Mouse (Mus musculus) brain, adult 10 weeks (tissue): ENCODE data around the gene Phf5a. TPM values are rescaled to one million over a fixed set of nuclear protein-coding genes. Genes with fewer than 3 reads are reported as not detected.

Source experiments
- polyA plus RNA-seq: library from polyadenylated mRNA; stranded (reverse); fragments of 350-450 nt; fragmentation: Illumina TruSeq; extraction: RNeasy Lipid Tissue Mini Kit (QIAGEN cat#74804); gene quantifications from one replicate; pipeline ENCODE4 v1.2.3, GENCODE M21; 2015; ENCODE audit warnings: low read depth, low replicate concordance

Gene Phf5a
- 53.3 TPM for polyA plus RNA-seq

DNA sequence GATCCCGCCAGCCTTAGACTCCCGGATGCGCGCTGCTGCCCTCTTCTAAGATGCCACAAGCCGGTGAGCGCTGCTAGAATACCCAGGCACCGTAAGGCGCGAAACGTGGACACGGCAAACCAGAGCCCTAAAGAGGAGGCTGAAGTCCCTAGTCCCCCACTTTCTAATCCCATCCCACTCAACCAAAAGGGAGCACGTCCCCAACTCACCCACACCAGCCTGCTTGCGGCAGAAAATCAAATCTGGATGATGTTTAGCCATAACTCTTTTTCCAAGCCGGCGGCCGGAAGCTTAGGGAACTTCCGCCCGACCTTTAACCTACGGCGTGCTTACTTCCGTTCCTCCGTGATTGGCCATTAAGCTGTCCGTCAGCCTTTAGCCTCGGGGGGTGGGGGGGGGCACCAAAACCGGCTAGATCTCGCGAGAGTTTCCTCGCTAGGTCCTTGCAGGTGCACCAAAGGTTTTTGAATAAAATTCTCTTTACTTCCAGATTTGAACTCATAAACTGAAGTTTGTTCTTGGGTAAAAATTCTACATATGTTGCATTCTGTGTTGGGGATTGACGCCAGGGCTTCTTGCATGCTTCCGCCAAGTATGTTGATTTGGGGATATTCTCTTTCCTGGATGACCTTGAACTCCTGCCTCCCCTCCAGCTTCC, at the start of gene Phf5a:
Gene Phf5a, minus strand, starts transcription at position 308 of the 658 bp plus-strand sequence.

DNA sequence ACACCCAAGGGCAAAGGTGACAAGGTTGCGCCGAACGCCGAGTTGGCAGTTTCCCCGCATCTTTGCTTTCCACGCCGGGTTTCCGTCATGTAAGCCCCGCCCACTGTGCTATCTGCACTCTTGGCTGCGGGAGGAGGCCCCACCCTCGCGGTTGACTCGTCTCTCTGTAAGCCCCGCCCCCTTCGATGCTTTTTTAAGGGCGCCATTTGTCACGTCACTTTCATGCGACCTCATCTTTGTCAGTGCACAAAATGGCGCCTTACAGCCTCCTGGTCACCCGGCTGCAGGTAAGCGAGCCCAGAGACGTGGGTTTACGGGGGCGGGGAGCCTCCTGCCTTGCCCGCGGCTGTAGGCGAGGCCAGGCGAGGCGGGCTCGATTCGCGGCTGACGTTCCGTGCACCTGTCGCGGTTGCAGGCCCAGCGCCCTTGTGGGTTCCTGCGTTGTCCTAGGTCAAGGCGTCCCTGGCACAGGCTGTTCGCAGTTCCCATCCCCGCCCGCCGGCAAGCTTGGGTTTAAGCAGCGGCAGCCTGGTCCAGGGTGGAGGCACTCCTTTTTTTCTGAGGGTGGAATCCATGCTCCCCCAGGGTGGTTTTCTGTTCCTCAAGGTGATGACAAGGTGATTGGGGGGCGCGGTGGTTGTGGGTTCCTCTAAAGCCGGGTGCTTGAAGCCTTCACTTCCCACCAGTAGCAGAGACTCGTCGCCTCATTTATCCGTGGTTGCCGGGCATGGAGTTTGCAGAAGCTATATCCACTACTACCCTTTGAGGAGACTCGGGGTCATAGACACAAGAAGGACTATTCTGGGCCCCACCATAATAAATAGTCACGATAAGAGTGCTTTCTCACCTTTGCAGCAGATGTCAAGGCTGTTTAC, 788 bp upstream of the Phf5a start, which contains the start of gene Aco2:
Gene Aco2, plus strand, starts transcription at position 48 of the 875 bp plus-strand sequence.

DNA sequence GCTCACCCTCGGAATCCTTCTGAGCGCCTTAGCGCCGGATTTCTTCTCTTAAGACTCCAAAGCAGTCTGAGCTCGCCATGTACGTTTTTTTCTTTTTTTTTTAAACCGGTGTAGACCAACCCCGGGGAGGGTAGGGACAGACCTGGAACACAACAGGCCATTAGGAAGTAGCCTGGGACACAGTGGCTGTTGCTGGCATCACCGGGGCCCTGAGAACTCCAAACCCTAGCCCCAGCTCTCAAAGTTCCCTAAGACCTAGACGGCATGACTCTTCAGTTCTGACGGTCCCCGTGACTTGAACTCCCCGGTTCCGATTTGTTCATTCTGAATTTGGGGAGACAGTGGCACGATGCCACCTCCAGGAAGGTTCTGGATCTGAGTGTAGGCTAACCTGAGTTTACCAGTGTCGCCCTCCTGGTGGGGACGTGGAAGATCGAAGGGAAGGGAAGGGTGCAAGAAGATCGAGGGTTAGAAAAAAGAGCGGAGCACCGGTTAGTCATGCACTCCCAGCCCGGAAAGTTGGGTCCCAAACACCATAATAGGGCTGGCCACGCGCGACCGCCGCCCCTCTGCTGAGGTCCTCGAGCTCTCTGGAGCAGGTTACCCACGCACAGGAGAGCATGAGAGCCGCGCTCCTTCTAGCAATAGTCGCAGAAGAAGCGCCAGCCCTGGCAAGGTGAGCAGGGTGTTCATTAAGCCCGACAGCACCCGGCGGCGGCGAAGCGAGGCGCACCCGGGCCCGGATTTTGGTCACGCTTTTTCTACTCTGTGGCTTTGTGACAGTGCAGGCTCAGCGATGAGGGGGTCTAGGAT, 13.0 kb downstream of the Phf5a start, which contains the start of gene Tob2:
Gene Tob2, minus strand, starts transcription at position 280 of the 813 bp plus-strand sequence.

Other genes starting within 250 kb of the Phf5a start
- gene L3mbtl2, start 208.0 kb downstream of the Phf5a start, polyA plus RNA-seq: 27.3 TPM
- 14.0 TPM for gene Chadl, start 174.6 kb downstream of the Phf5a start, polyA plus RNA-seq
- 78.6 TPM for gene Zc3h7b, start 126.9 kb downstream of the Phf5a start, polyA plus RNA-seq
- 167 TPM for gene Rangap1, start 126.4 kb downstream of the Phf5a start, polyA plus RNA-seq
- gene Tef, start 69.5 kb downstream of the Phf5a start, polyA plus RNA-seq: 237 TPM
- gene Tob2, start 13.1 kb downstream of the Phf5a start, polyA plus RNA-seq: 12.8 TPM
- 459 TPM for gene Aco2, start 398 bp upstream of the Phf5a start, polyA plus RNA-seq
- 55.3 TPM for gene Polr3h, start 54.3 kb upstream of the Phf5a start, polyA plus RNA-seq
- 101 TPM for gene Csdc2, start 64.8 kb upstream of the Phf5a start, polyA plus RNA-seq
- 214 TPM for gene Pmm1, start 89.0 kb upstream of the Phf5a start, polyA plus RNA-seq
- not detected for gene 1700029P11Rik, start 108.6 kb upstream of the Phf5a start, polyA plus RNA-seq
- gene Xrcc6, start 115.9 kb upstream of the Phf5a start, polyA plus RNA-seq: 28.4 TPM
- gene Desi1, start 162.0 kb upstream of the Phf5a start, polyA plus RNA-seq: 118 TPM
- gene Snu13, start 175.7 kb upstream of the Phf5a start, polyA plus RNA-seq: 244 TPM
- not detected for gene 4930407I10Rik, start 187.2 kb upstream of the Phf5a start, polyA plus RNA-seq
- gene Mei1, start 198.1 kb upstream of the Phf5a start, polyA plus RNA-seq: 2.7 TPM